Mouse (Mus musculus): Measurements from ENCODE around the gene Cpsf7. TPM values are rescaled to one million over a fixed set of nuclear protein-coding genes. Genes with fewer than 3 reads are reported as not detected.

The Cpsf7 gene
- polyA plus RNA-seq (2017; shearing (Covaris generic)) = 33.6 TPM

GRCm38 (mm10) chr19:10525106-10525901 lies at the start of gene Cpsf7:
Cpsf7 (plus strand) TSS chr19:10525266.

DNA sequence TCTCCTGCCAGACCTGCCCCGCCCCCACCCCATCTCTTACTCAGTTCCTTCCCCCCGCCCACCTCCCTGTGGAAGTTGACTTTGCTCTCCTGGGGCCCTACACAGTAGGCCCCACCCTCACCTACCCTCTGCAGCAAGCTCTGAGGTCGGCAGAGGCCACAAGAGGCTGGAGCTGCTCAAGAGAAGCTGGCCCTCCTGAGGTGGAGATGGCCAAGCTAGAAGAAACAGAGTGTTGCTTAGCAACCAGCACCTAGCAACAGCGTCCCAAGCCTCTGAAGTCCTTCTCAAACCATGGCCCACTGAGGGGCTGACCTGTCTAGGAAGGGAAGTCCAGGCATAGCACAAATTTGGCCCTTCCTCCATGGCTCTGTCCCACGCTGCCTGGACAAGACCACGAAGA lies 42.4 kb upstream of the Cpsf7 start, which contains the start of gene Ppp1r32:
Gene Ppp1r32 (minus strand): TSS at position 226 of the 400 bp plus-strand sequence.

DNA sequence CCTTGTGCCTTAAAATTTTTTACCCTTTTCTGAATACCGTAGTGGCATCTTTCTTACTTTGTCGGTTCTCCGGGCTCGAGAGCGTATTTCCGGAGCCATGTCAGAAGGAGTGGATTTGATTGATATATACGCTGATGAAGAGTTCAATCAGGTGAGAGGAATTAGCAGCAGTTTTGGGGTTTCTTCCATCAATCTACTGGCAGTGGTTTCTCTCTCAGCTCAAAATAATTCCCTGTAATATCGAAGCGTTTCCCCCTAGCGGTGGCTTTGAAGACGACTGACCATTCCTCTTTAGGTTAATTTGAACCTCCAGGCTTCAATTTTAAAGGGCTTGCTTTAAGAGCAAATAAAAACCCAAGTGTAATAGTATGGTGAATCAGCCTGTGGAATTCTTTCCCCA lies 844 bp downstream of the Cpsf7 start, which contains the start of gene Sdhaf2:
Gene Sdhaf2 (minus strand): TSS at position 233 of the 400 bp plus-strand sequence.

GRCm38 (mm10) chr19:10555624-10556510 lies 30.8 kb downstream of the Cpsf7 start, which contains the start of gene Tmem216:
Tmem216 (minus strand) TSS chr19:10556238.

GRCm38 (mm10) chr19:10576690-10577561 lies 51.9 kb downstream of the Cpsf7 start, which contains the start of the genes Cyb561a3 and Tmem138:
Cyb561a3 (plus strand) TSS chr19:10577172.
Tmem138 (minus strand) TSS chr19:10577362.

Other genes with a start within 250 kb of the Cpsf7 start
- gene Dagla, start 220.4 kb upstream of the Cpsf7 start, polyA plus RNA-seq (2017; shearing (Covaris generic)) = 0.15 TPM
- 0.13 TPM for gene Syt7, start 136.2 kb upstream of the Cpsf7 start, polyA plus RNA-seq (2017; shearing (Covaris generic))
- not detected for gene Lrrc10b, start 67.8 kb upstream of the Cpsf7 start, polyA plus RNA-seq (2017; shearing (Covaris generic))
- gene Ppp1r32, start 42.3 kb upstream of the Cpsf7 start, polyA plus RNA-seq (2017; shearing (Covaris generic)) = 0.35 TPM
- gene Sdhaf2, start 876 bp downstream of the Cpsf7 start, polyA plus RNA-seq (2017; shearing (Covaris generic)) = 94.9 TPM
- 12.7 TPM for gene Tmem216, start 31.0 kb downstream of the Cpsf7 start, polyA plus RNA-seq (2017; shearing (Covaris generic))
- 53.0 TPM for gene Cyb561a3, start 51.9 kb downstream of the Cpsf7 start, polyA plus RNA-seq (2017; shearing (Covaris generic))
- 22.4 TPM for gene Tmem138, start 52.1 kb downstream of the Cpsf7 start, polyA plus RNA-seq (2017; shearing (Covaris generic))
- 208 TPM for gene Ddb1, start 80.1 kb downstream of the Cpsf7 start, polyA plus RNA-seq (2017; shearing (Covaris generic))
- gene Tkfc, start 80.4 kb downstream of the Cpsf7 start, polyA plus RNA-seq (2017; shearing (Covaris generic)) = 9.0 TPM
- gene Vwce, start 108.9 kb downstream of the Cpsf7 start, polyA plus RNA-seq (2017; shearing (Covaris generic)) = not detected
- gene Pga5, start 152.8 kb downstream of the Cpsf7 start, polyA plus RNA-seq (2017; shearing (Covaris generic)) = not detected
- 26.3 TPM for gene Vps37c, start 163.5 kb downstream of the Cpsf7 start, polyA plus RNA-seq (2017; shearing (Covaris generic))
- 569 TPM for gene Cd5, start 213.7 kb downstream of the Cpsf7 start, polyA plus RNA-seq (2017; shearing (Covaris generic))